Mouse (Mus musculus): ENCODE data around the gene Anks4b. TPM values are rescaled to one million over a fixed set of nuclear protein-coding genes. Genes with fewer than 3 reads are reported as not detected.
A peak's percentile ranks its signal among the peaks of the same experiment; 100 is the strongest.

The Anks4b gene
- total and polyA plus RNA-seq, 2 experiments = 17.0 to 40.0 TPM

- H3K79me2 ChIP-seq (ENCODE audit: control insufficient read depth, insufficient read depth, low read length) = no peaks in the 10 kb centered on the region
- no peaks in the 10 kb centered on the region for H3K27me3 ChIP-seq (ENCODE audit: control insufficient read depth, insufficient read depth, low read length)
- H3K27ac ChIP-seq (replicated peaks; ENCODE audit: insufficient read depth, low read depth, low read length) = no peak overlapping the region
- no peaks in the 10 kb centered on the region for H3K36me3 ChIP-seq (ENCODE audit: control insufficient read depth, insufficient read depth, low read length)
- H3K4me1 ChIP-seq (ENCODE audit: control insufficient read depth, insufficient read depth, low read length) = no peaks in the 10 kb centered on the region
- H3K9ac ChIP-seq (ENCODE audit: low read depth, low read length) = no peak overlapping the region
- no peak overlapping the region for H3K4me3 ChIP-seq (ENCODE audit: insufficient read depth, low read depth, low read length)
- 66% methylated on average over 4 of the region's 4 CpGs for WGBS
- TF ChIP-seq POLR2A (IDR thresholded peaks at IDR 0.05; ENCODE audit: extremely low read depth, insufficient read depth, low read length) (no peak), CTCF (IDR thresholded peaks at IDR 0.05; ENCODE audit: low read depth, low read length) (no peak)
- DNase-seq (ENCODE audit: extremely low read depth, low read depth, low spot score) = no peak
Measured at GRCm38 (mm10) chr7:120158121-120158613, 15.5 kb upstream of the Anks4b start.

GRCm38 (mm10) chr7:120163581-120164251 lies 9.9 kb upstream of the Anks4b start:
- no peaks in the 10 kb centered on the region for H3K79me2 ChIP-seq (ENCODE audit: control insufficient read depth, insufficient read depth, low read length)
- no peak overlapping the region for H3K4me3 ChIP-seq (ENCODE audit: insufficient read depth, low read depth, low read length)
- no peaks in the 10 kb centered on the region for H3K27me3 ChIP-seq (ENCODE audit: control insufficient read depth, insufficient read depth, low read length)
- 96% methylated on average over 11 of the region's 11 CpGs for WGBS
- H3K36me3 ChIP-seq (ENCODE audit: control insufficient read depth, insufficient read depth, low read length) = no peaks in the 10 kb centered on the region
- no peaks in the 10 kb centered on the region for H3K4me1 ChIP-seq (ENCODE audit: control insufficient read depth, insufficient read depth, low read length)
- DNase-seq (ENCODE audit: extremely low read depth, low read depth, low spot score) = no peak
- no peak for TF ChIP-seq POLR2A (IDR thresholded peaks at IDR 0.05; ENCODE audit: extremely low read depth, insufficient read depth, low read length)
- TF ChIP-seq CTCF (IDR thresholded peaks at IDR 0.05; ENCODE audit: low read depth, low read length) = no peak
- no peak overlapping the region for H3K27ac ChIP-seq (replicated peaks; ENCODE audit: insufficient read depth, low read depth, low read length)
- no peak overlapping the region for H3K9ac ChIP-seq (ENCODE audit: low read depth, low read length)

- Histone ChIP-seq H3K9ac (ENCODE audit: low read depth, low read length) (no peak overlapping the region), H3K4me1 (ENCODE audit: control insufficient read depth, insufficient read depth, low read length) (peaks cover 12% of the 10 kb centered on the region), H3K27ac (replicated peaks; ENCODE audit: insufficient read depth, low read depth, low read length) (peak overlapping the region; percentile 51), H3K4me3 (ENCODE audit: insufficient read depth, low read depth, low read length) (no peak overlapping the region), H3K36me3 (ENCODE audit: control insufficient read depth, insufficient read depth, low read length) (no peaks in the 10 kb centered on the region), H3K27me3 (ENCODE audit: control insufficient read depth, insufficient read depth, low read length) (no peaks in the 10 kb centered on the region), H3K79me2 (ENCODE audit: control insufficient read depth, insufficient read depth, low read length) (peaks cover 12% of the 10 kb centered on the region; the same call in 1 of the 2 replicates)
- no peak for TF ChIP-seq CTCF (IDR thresholded peaks at IDR 0.05; ENCODE audit: low read depth, low read length)
- TF ChIP-seq POLR2A (IDR thresholded peaks at IDR 0.05; ENCODE audit: extremely low read depth, insufficient read depth, low read length) = no peak
- WGBS = 19% methylated on average over 1 of the region's 1 CpGs
- DNase-seq (ENCODE audit: extremely low read depth, low read depth, low spot score) = peak; percentile 96
Measured at GRCm38 (mm10) chr7:120172188-120172700, 1.4 kb upstream of the Anks4b start.

- TF ChIP-seq POLR2A (IDR thresholded peaks at IDR 0.05; ENCODE audit: extremely low read depth, insufficient read depth, low read length) (no peak), CTCF (IDR thresholded peaks at IDR 0.05; ENCODE audit: low read depth, low read length) (no peak)
- Histone ChIP-seq H3K9ac (ENCODE audit: low read depth, low read length) (peak overlapping the region; percentile 94), H3K27me3 (ENCODE audit: control insufficient read depth, insufficient read depth, low read length) (no peaks in the 10 kb centered on the region), H3K4me1 (ENCODE audit: control insufficient read depth, insufficient read depth, low read length) (peaks cover 28% of the 10 kb centered on the region), H3K27ac (replicated peaks; ENCODE audit: insufficient read depth, low read depth, low read length) (peak overlapping the region; percentile 100), H3K4me3 (ENCODE audit: insufficient read depth, low read depth, low read length) (peak overlapping the region; percentile 73), H3K36me3 (ENCODE audit: control insufficient read depth, insufficient read depth, low read length) (peaks cover 12% of the 10 kb centered on the region), H3K79me2 (ENCODE audit: control insufficient read depth, insufficient read depth, low read length) (peaks cover 27% of the 10 kb centered on the region; the same call in 1 of the 2 replicates)
- peak; percentile 96 for DNase-seq (ENCODE audit: extremely low read depth, low read depth, low spot score)
- WGBS = 22% methylated on average over 11 of the region's 11 CpGs
Measured at GRCm38 (mm10) chr7:120174723-120175504, 1.3 kb downstream of the Anks4b start.

- TF ChIP-seq CTCF (IDR thresholded peaks at IDR 0.05; ENCODE audit: low read depth, low read length) (no peak), POLR2A (IDR thresholded peaks at IDR 0.05; ENCODE audit: extremely low read depth, insufficient read depth, low read length) (no peak)
- H3K79me2 ChIP-seq (ENCODE audit: control insufficient read depth, insufficient read depth, low read length) = peaks cover 36% of the 10 kb centered on the region; the same call in 1 of the 2 replicates
- H3K9ac ChIP-seq (ENCODE audit: low read depth, low read length) = no peak overlapping the region
- peaks cover 37% of the 10 kb centered on the region for H3K4me1 ChIP-seq (ENCODE audit: control insufficient read depth, insufficient read depth, low read length)
- 0 out of 2 replicates have a peak overlapping the region, but pooled peaks have one; percentile 20 for H3K27ac ChIP-seq (replicated peaks; ENCODE audit: insufficient read depth, low read depth, low read length)
- H3K27me3 ChIP-seq (ENCODE audit: control insufficient read depth, insufficient read depth, low read length) = no peaks in the 10 kb centered on the region
- H3K36me3 ChIP-seq (ENCODE audit: control insufficient read depth, insufficient read depth, low read length) = peaks cover 26% of the 10 kb centered on the region
- WGBS = 41% methylated on average over 3 of the region's 3 CpGs
- DNase-seq (ENCODE audit: extremely low read depth, low read depth, low spot score) = peak; percentile 54
- no peak overlapping the region for H3K4me3 ChIP-seq (ENCODE audit: insufficient read depth, low read depth, low read length)
Measured at GRCm38 (mm10) chr7:120177611-120178010, 4.0 kb downstream of the Anks4b start.
